Mouse (Mus musculus) heart, embryonic 13.5 days (tissue): Measurements from ENCODE around the gene Actn4. TPM values are rescaled to one million over a fixed set of nuclear protein-coding genes. Genes with fewer than 3 reads are reported as not detected.
"Not testable (repeated sequence)": the region's sequence is repeated elsewhere in the genome, so short reads cannot be mapped to it uniquely, and the experiment has no call there.

Source experiments
- ATAC-seq: fragments of 200-750 bp; cut with Nextera tagmentation; 2 replicates; pipeline ENCODE4 v1.8.0; 2017; ENCODE audit warnings: moderate TSS enrichment; ENCODE audit not compliant: insufficient number of reproducible peaks, low FRiP score, low TSS enrichment; ENCODE audit errors: extremely low read depth
- H3K27ac ChIP-seq: fragments of 300-500 bp; sonication (generic); replicated peaks from 2 replicates; pipeline ENCODE4 v1.5.1; 2015; ENCODE audit warnings: moderate library complexity, mild to moderate bottlenecking, inconsistent platforms
- H3K27me3 ChIP-seq: fragments of 300-500 bp; sonication (generic); replicated peaks from 2 replicates; pipeline ENCODE4 v1.6.1; 2015; ENCODE audit warnings: mild to moderate bottlenecking, inconsistent platforms
- H3K36me3 ChIP-seq: fragments of 300-500 bp; sonication (generic); 2 replicates; pipeline ENCODE4 v1.6.1; 2015; ENCODE audit warnings: mild to moderate bottlenecking, inconsistent platforms
- H3K4me1 ChIP-seq: fragments of 300-500 bp; sonication (generic); 2 replicates; pipeline ENCODE4 v1.6.1; 2015; ENCODE audit warnings: inconsistent platforms
- H3K4me2 ChIP-seq: fragments of 300-500 bp; sonication (generic); 2 replicates; pipeline ENCODE4 v1.6.1; 2015; ENCODE audit warnings: inconsistent platforms, mild to moderate bottlenecking, moderate library complexity
- H3K4me3 ChIP-seq: fragments of 300-500 bp; sonication (generic); 2 replicates; pipeline ENCODE4 v1.5.1; 2015; ENCODE audit warnings: moderate library complexity, mild to moderate bottlenecking, inconsistent platforms
- H3K9ac ChIP-seq: fragments of 300-500 bp; sonication (generic); 2 replicates; pipeline ENCODE4 v1.6.1; 2015; ENCODE audit warnings: inconsistent platforms, mild to moderate bottlenecking, moderate library complexity
- H3K9me3 ChIP-seq: fragments of 300-500 bp; sonication (generic); 2 replicates; pipeline ENCODE4 v1.6.1; 2016; ENCODE audit warnings: inconsistent platforms
- WGBS: fragments of 180-500 bp; shearing (Covaris S2); methylation state at CpG from one replicate; pipeline ENCODE4 v1.1.7; 2015; ENCODE audit warnings: mixed read lengths; 5-methylcytosine and 5-hydroxymethylcytosine counted together
- polyA plus RNA-seq: library from polyadenylated mRNA; unstranded; fragments of >200 nt; fragmentation: Nextera tagmentation; extraction: Ambion mirVana; gene quantifications from 2 replicates; pipeline ENCODE4 v1.2.1, GENCODE M21; 2015

Actn4 gene
- polyA plus RNA-seq, 1 experiment from 2014 or later = 259 TPM

DNA sequence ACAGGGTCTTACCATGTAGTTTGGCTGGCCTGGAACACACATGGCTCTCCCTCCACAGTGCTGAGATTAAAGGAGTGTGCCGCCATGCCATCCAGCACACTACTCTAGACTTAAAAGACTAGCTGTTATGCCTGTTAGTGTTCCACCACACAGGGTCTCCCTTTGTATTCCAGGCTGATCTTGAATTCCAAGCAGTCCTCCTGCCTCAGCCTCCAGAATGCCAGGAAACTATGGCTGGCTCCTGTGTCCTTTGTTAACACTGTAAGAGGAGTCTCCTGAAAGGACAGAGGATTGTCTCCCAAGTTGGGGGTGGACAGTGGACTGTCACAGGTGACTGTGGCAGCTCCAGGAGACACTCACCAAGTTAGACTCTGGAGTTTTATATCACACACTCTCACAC lies 7.1 kb upstream of the Actn4 start:
- no peak overlapping the region for H3K27ac ChIP-seq
- WGBS = 83% methylated on average over 1 of the region's 1 CpGs
- H3K4me3 ChIP-seq = no peak overlapping the region
- no peaks in the 10 kb centered on the region for H3K27me3 ChIP-seq
- H3K9me3 ChIP-seq = no peaks in the 10 kb centered on the region
- no peak overlapping the region for H3K9ac ChIP-seq
- ATAC-seq = no peak
- H3K4me1 ChIP-seq = peaks cover 29% of the 10 kb centered on the region
- H3K4me2 ChIP-seq = no peak overlapping the region
- H3K36me3 ChIP-seq = peaks cover 39% of the 10 kb centered on the region

DNA sequence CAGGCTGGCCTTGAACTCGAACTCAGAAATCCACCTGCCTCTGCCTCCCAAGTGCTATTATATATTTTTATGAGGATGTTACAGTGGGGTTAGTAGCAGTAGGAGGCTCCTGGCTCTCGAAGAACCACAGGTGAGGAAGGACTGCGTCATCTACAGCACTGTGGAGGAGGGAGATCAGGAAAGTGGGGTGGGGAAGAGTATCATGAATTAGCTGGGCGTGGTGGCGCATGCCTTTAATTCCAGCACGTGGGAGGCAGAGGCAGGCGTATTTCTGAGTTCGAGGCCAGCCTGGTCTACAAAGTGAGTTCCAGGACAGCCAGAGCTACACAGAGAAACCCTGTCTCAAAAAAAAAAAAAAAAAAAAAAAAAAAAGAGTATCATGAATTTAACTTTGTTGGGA lies 6.0 kb upstream of the Actn4 start:
- not testable (repeated sequence) for H3K27me3 ChIP-seq
- WGBS = 93% methylated on average over 8 of the region's 8 CpGs

DNA sequence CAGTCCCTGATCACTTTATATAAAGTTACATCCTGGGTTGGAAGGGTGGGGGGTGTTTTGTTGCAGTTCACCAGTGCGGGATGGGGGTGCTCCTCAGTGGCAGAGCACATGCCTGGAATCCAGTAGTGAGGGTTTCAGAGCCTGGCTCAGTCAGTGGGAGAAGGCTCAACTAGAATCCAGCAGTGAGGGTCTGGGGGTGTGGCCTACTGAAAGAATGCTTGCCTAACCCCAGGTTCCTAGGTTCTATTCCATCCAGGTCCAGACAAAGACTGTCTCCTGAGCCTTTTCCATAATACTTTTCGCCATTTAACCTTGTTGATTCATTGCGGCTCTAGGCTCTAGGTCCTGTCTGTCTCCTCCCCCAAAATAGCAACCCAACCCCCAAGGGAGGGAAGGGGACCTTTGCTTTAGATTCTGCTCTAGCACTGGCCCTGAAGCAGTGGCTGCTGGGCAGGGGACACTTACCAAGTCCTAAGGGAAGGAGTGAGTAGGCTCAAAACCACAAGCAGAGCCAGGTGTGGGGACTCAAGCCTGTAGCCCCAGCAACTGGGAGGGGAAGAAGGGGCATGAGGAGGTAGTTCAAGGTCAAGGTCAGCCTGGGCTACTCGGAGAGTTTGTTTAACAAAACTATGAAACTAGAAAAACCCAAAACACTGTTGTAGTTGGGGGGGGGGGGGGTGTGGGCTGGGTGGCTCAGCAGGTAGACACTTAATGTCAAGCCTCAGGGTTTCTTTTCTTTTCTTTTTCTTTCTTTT lies 4.8 kb upstream of the Actn4 start:
- Histone ChIP-seq H3K9ac (peak overlapping the region; percentile 28), H3K27me3 (no peaks in the 10 kb centered on the region), H3K9me3 (no peaks in the 10 kb centered on the region), H3K36me3 (peaks cover 21% of the 10 kb centered on the region), H3K4me1 (peaks cover 31% of the 10 kb centered on the region), H3K4me3 (no peak overlapping the region), H3K4me2 (no peak overlapping the region), H3K27ac (no peak overlapping the region)
- 59% methylated on average over 4 of the region's 4 CpGs for WGBS
- no peak for ATAC-seq

More for the DNA sequence above, 6.0 kb upstream of the Actn4 start:
- Histone ChIP-seq H3K36me3 (peaks cover 27% of the 10 kb centered on the region), H3K4me1 (peaks cover 32% of the 10 kb centered on the region)
- not testable (repeated sequence) for H3K9ac ChIP-seq, H3K4me2 ChIP-seq, H3K9me3 ChIP-seq, H3K4me3 ChIP-seq, ATAC-seq, H3K27ac ChIP-seq

DNA sequence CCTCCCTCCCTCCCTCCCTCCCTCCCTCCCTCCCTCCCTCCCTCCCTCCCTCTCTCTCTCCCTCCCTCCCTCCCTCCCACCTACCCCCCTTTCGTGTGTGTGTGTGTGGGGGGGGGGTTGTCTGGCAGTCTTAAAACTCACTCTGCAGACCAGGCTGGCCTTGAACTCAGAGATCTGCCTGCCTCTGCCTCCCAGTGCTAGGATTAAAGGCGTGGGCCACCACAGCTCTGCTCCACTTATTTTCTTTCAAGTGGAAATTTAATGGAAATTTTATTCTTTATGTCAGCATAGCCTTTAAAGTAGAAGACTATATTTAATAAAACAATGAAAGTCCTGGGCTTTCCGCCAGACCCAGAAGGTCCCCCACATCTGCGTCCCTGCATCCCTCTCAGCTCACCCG lies 4.0 kb upstream of the Actn4 start:
- peaks cover 14% of the 10 kb centered on the region for H3K36me3 ChIP-seq
- H3K27ac ChIP-seq = no peak overlapping the region
- WGBS = 77% methylated on average over 4 of the region's 5 CpGs
- no peaks in the 10 kb centered on the region for H3K9me3 ChIP-seq
- H3K4me3 ChIP-seq = no peak overlapping the region
- H3K27me3 ChIP-seq = no peaks in the 10 kb centered on the region
- H3K4me2 ChIP-seq = no peak overlapping the region
- H3K4me1 ChIP-seq = peaks cover 24% of the 10 kb centered on the region
- H3K9ac ChIP-seq = peak overlapping the region; percentile 28; the same call in 1 of the 2 replicates
- no peak for ATAC-seq

DNA sequence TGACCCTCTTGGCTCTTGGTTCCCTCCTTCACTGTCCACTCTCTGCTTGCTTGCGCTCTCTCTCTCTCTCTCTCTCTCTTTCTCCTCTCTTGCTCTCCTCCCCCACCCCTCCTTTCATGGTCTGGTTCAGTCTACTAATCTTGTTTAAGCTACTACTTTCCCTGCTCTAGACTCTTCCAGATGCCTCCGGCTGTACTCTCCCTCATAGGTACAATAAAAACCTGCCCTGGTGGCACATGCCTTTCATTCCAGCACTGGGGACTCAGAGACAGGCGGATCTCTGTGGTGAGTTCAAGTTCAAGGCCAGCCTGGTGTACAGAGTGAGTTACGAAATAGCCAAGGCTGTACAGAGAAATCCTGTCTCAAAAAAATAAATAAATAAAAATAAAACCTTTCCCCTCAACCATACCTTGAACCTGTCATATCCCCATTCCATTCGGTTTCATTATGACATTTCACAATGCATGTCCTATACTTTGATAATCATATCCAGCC lies 3.3 kb upstream of the Actn4 start:
- no peak for ATAC-seq
- 70% methylated on average over 5 of the region's 5 CpGs for WGBS
- H3K27me3 ChIP-seq = no peaks in the 10 kb centered on the region
- peaks cover 29% of the 10 kb centered on the region for H3K4me1 ChIP-seq
- peaks cover 6% of the 10 kb centered on the region; the same call in 1 of the 2 replicates for H3K36me3 ChIP-seq
- H3K4me2 ChIP-seq = no peak overlapping the region
- no peak overlapping the region for H3K9ac ChIP-seq
- no peak overlapping the region for H3K27ac ChIP-seq
- H3K9me3 ChIP-seq = no peaks in the 10 kb centered on the region
- H3K4me3 ChIP-seq = no peak overlapping the region

GRCm38 (mm10) chr7:28963399-28963923 lies 1.3 kb upstream of the Actn4 start:
- no peak overlapping the region for H3K9ac ChIP-seq
- no peak for ATAC-seq
- no peaks in the 10 kb centered on the region for H3K36me3 ChIP-seq
- peak overlapping the region; percentile 79; the same call in 1 of the 2 replicates for H3K27ac ChIP-seq
- 69% methylated on average over 3 of the region's 3 CpGs for WGBS
- H3K4me2 ChIP-seq = no peak overlapping the region
- no peaks in the 10 kb centered on the region for H3K27me3 ChIP-seq
- H3K9me3 ChIP-seq = no peaks in the 10 kb centered on the region
- peaks cover 41% of the 10 kb centered on the region for H3K4me1 ChIP-seq
- no peak overlapping the region for H3K4me3 ChIP-seq

DNA sequence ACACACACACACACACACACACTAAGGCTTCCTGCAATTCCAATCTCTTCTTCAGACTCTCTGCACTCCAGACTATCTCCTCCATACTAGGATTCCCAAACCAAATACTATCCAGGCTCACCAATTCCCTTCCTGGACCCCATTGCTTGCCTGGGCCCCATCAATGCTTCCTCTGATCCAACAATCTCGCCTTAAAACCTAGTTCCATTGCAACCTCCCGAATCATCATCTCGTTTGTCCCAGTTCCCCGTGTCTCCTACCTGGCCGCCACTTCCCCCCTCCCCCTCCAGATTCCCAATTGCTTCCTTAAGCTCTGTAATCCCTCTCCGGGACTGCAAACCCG lies 585 bp downstream of the Actn4 start:
- peak overlapping the region; percentile 85 for H3K4me3 ChIP-seq
- no peaks in the 10 kb centered on the region for H3K27me3 ChIP-seq
- H3K9me3 ChIP-seq = no peaks in the 10 kb centered on the region
- H3K4me2 ChIP-seq = peak overlapping the region; percentile 96
- ATAC-seq = no peak
- WGBS = under 1% methylated on average over 7 of the region's 7 CpGs
- peaks cover 5% of the 10 kb centered on the region; the same call in 1 of the 2 replicates for H3K36me3 ChIP-seq
- peak overlapping the region; percentile 96 for H3K9ac ChIP-seq
- peaks cover 56% of the 10 kb centered on the region for H3K4me1 ChIP-seq
- H3K27ac ChIP-seq = peak overlapping the region; percentile 99

DNA sequence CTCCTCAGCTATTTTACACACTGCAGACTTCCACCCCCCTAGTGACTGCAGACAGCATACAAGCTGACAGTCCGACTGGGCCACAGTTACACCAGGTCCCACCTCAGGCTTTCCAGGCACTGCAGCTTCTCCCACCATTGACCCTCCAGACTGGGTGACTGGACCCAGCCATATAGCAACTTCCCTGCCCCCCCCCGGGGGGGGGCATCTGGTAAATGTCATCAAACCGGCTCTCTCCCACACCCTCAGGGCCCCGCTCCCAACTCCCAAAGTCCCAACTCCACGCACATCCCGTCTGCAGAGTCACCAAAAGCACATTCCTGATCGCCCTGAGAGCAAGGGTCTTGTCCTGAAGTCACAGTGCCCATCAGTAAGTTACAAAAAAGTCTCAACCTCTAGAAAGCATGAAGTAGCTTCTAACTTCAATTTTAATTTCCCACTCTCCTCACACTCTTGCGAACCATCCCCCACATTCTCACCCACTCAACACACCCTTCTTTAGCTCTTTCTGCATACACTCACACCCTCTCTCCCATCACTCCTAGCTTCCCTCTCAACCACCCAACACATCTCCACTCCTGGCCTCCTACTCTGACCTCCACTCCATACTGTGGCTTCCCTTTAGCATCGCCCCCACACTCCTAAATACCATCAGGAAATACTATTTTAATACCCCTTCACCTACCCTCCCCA lies 1.6 kb downstream of the Actn4 start:
- no peaks in the 10 kb centered on the region for H3K9me3 ChIP-seq
- peaks cover 11% of the 10 kb centered on the region; the same call in 1 of the 2 replicates for H3K36me3 ChIP-seq
- H3K27ac ChIP-seq = peak overlapping the region; percentile 99
- 8% methylated on average over 9 of the region's 9 CpGs for WGBS
- H3K27me3 ChIP-seq = no peaks in the 10 kb centered on the region
- H3K9ac ChIP-seq = peak overlapping the region; percentile 96
- no peak for ATAC-seq
- peak overlapping the region; percentile 85 for H3K4me3 ChIP-seq
- peaks cover 67% of the 10 kb centered on the region for H3K4me1 ChIP-seq
- H3K4me2 ChIP-seq = peak overlapping the region; percentile 96

DNA sequence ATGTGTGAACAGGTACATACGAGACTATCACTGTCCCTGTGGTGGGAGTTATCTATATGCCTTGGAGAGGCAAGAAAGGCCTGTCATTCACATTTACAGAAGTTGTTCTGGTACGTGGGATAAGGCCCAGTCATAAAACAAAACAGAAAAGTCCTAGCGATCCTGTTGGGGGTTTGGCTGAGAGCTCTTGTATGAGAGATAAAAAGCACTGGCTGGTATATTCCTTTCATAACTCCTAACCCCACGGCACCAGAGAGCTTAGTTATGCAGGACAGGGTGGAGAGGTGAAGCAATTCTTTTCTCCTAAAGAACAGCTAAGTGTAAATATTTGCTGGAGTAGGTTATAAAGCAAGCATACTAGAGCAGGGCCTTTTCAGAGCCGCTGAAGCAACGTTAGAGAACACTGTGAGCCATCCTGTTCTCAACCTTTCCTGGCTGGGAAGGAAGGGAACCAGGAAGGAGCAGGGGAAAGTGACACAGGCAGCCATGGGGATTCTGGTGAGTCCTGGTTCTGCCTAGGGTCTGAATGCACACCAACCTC lies 2.6 kb downstream of the Actn4 start:
- 9% methylated on average over 6 of the region's 6 CpGs for WGBS
- peak overlapping the region; percentile 96 for H3K4me2 ChIP-seq
- peaks cover 14% of the 10 kb centered on the region for H3K36me3 ChIP-seq
- H3K9me3 ChIP-seq = no peaks in the 10 kb centered on the region
- peak overlapping the region; percentile 85 for H3K4me3 ChIP-seq
- peak overlapping the region; percentile 99 for H3K27ac ChIP-seq
- peak overlapping the region; percentile 96 for H3K9ac ChIP-seq
- no peak for ATAC-seq
- H3K4me1 ChIP-seq = peaks cover 76% of the 10 kb centered on the region
- no peaks in the 10 kb centered on the region for H3K27me3 ChIP-seq

GRCm38 (mm10) chr7:28958770-28959169 lies 3.4 kb downstream of the Actn4 start:
- H3K27me3 ChIP-seq = no peaks in the 10 kb centered on the region
- H3K27ac ChIP-seq = peak overlapping the region; percentile 99
- H3K9ac ChIP-seq = peak overlapping the region; percentile 96
- peaks cover 84% of the 10 kb centered on the region for H3K4me1 ChIP-seq
- no peak for ATAC-seq
- H3K4me2 ChIP-seq = peak overlapping the region; percentile 96
- H3K36me3 ChIP-seq = peaks cover 21% of the 10 kb centered on the region
- WGBS = 33% methylated on average over 1 of the region's 1 CpGs
- H3K4me3 ChIP-seq = peak overlapping the region; percentile 85
- H3K9me3 ChIP-seq = no peaks in the 10 kb centered on the region

- H3K9ac ChIP-seq = peak overlapping the region; percentile 96
- H3K4me3 ChIP-seq = peak overlapping the region; percentile 85
- H3K36me3 ChIP-seq = peaks cover 21% of the 10 kb centered on the region
- peak overlapping the region; percentile 99 for H3K27ac ChIP-seq
- H3K4me1 ChIP-seq = peaks cover 86% of the 10 kb centered on the region
- peak overlapping the region; percentile 96 for H3K4me2 ChIP-seq
- ATAC-seq = no peak
- 42% methylated on average over 1 of the region's 1 CpGs for WGBS
- H3K27me3 ChIP-seq = no peaks in the 10 kb centered on the region
- H3K9me3 ChIP-seq = no peaks in the 10 kb centered on the region
Observed at GRCm38 (mm10) chr7:28957997-28958725, 4.0 kb downstream of the Actn4 start.
